Mouse (Mus musculus): ENCODE measurements around the gene Gm16867. TPM values are rescaled to one million over a fixed set of nuclear protein-coding genes. Genes with fewer than 3 reads are reported as not detected.
"Not testable (repeated sequence)": the region's sequence is repeated elsewhere in the genome, so short reads cannot be mapped to it uniquely, and the experiment has no call there.

The Gm16867 gene
- not detected in 2 replicates for polyA plus RNA-seq (2014; fragmentation: Nextera tagmentation; extraction: Ambion mirVana)

DNA sequence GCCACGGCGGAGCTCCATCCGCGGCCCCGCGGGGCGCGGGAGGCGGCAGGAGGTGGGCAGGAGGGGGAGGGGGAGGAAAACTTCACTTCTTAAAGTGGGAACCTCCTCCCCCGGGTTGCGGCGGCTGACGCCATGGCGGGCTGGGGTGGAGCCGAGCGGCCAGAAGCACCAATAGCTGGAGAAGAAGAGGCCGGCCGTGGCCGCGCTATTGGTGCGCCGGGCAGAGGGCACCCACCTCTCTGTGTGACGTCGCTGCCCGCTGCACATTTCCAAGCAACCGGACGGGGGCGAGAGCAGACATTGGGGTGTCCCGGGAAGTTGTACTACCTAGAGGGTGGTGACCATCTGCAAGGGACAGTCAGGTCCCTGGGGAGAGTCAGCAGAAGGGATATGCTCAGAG, at the start of gene Gm16867:
Gene Gm16867 (minus strand): TSS at position 189 of the 400 bp plus-strand sequence.
- not testable (repeated sequence) for H3K4me3 ChIP-seq (ENCODE audit: low read depth, low read length); H3K27ac ChIP-seq (replicated peaks; ENCODE audit: low read depth, low read length); H3K4me2 ChIP-seq (ENCODE audit: low read depth, low read length); DNase-seq (ENCODE audit: low spot score); H3K9ac ChIP-seq (ENCODE audit: low read depth, low read length); H3K9me3 ChIP-seq (ENCODE audit: control insufficient read depth, low read length); H3K36me3 ChIP-seq (ENCODE audit: control insufficient read depth, insufficient read depth, low read length); H3K27me3 ChIP-seq (replicated peaks; ENCODE audit: control insufficient read depth, insufficient read depth, low read length); H3K4me1 ChIP-seq (ENCODE audit: control insufficient read depth, insufficient read depth, low read length)
- peak; percentile 99 for ATAC-seq (ENCODE audit: low read depth)
- no CpG with 5 or more reads among the region's 29 CpGs for WGBS

DNA sequence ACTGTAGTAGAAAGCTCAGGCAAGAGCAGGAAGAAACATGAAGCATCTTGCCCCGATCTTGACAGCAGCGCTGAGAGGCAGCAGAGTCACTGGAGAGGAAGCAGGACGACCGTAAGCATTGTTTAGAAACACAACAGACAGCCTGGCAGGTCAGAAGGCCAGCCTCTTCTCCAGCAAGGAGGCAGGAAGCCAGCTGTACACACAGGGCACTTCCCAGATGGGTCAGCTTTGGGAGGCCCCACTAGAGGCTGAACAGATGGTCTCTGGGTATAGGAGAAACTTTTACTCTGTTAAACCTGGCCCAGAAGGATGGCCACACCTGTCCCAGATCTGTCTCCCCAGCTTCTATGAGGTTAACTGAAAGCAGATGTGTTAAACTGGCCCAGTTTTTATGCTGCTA, 44.1 kb upstream of the Gm16867 start:
- not testable (repeated sequence) for H3K27ac ChIP-seq (replicated peaks; ENCODE audit: low read depth, low read length); H3K4me3 ChIP-seq (ENCODE audit: low read depth, low read length); H3K36me3 ChIP-seq (ENCODE audit: control insufficient read depth, insufficient read depth, low read length); H3K4me2 ChIP-seq (ENCODE audit: low read depth, low read length); H3K9me3 ChIP-seq (ENCODE audit: control insufficient read depth, low read length); ATAC-seq (ENCODE audit: low read depth); DNase-seq (ENCODE audit: low spot score); H3K9ac ChIP-seq (ENCODE audit: low read depth, low read length); H3K4me1 ChIP-seq (ENCODE audit: control insufficient read depth, insufficient read depth, low read length); H3K27me3 ChIP-seq (replicated peaks; ENCODE audit: control insufficient read depth, insufficient read depth, low read length)
- no CpG with 5 or more reads among the region's 4 CpGs for WGBS

DNA sequence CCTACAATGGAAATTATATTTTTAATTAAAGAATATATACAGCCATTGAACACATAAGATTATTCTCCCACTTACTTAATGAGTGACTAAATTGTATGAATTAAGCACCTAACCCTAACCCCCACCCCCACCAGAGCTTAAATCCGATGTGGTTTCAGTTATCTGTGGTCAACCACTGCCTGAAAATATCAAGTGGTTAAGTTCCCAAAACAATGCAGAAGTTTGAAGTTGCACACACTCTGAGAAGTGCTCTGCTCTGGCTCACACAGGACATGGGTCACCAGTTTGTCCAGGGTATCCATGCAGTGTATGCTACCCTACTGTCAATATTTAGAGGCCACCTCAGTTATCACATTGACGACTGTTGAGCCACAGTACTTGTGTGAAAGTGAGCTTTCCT, 41.9 kb upstream of the Gm16867 start:
- not testable (repeated sequence) for ATAC-seq (ENCODE audit: low read depth); H3K4me3 ChIP-seq (ENCODE audit: low read depth, low read length)
- no CpG with 5 or more reads among the region's 2 CpGs for WGBS

DNA sequence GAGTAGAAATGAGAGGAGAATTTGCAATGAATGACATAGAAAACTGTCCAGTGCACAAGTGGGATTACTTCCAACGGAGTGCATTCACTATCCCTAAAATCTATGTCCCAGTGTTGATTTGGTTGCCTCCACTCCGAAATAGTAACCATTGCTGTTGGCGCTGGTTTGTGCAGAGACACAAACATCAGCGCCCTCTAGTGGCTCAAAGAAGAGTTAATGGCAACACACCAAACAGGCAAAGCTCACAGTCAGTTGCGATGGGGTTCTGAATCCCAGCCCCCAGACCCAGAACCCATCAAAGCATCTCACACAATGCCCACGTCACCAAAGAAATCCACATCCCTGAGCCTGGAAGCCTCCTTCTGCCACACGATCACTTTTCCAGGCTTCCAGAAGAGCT, 40.9 kb upstream of the Gm16867 start:
- DNase-seq (ENCODE audit: low spot score); H3K9me3 ChIP-seq (ENCODE audit: control insufficient read depth, low read length); ATAC-seq (ENCODE audit: low read depth); H3K9ac ChIP-seq (ENCODE audit: low read depth, low read length); H3K4me1 ChIP-seq (ENCODE audit: control insufficient read depth, insufficient read depth, low read length); H3K27me3 ChIP-seq (replicated peaks; ENCODE audit: control insufficient read depth, insufficient read depth, low read length); H3K4me2 ChIP-seq (ENCODE audit: low read depth, low read length); H3K4me3 ChIP-seq (ENCODE audit: low read depth, low read length); H3K27ac ChIP-seq (replicated peaks; ENCODE audit: low read depth, low read length); H3K36me3 ChIP-seq (ENCODE audit: control insufficient read depth, insufficient read depth, low read length): not testable (repeated sequence)
- no CpG with 5 or more reads among the region's 7 CpGs for WGBS

More for the DNA sequence above, 41.9 kb upstream of the Gm16867 start:
- H3K4me2 ChIP-seq (ENCODE audit: low read depth, low read length); DNase-seq (ENCODE audit: low spot score); H3K27me3 ChIP-seq (replicated peaks; ENCODE audit: control insufficient read depth, insufficient read depth, low read length); H3K27ac ChIP-seq (replicated peaks; ENCODE audit: low read depth, low read length); H3K9me3 ChIP-seq (ENCODE audit: control insufficient read depth, low read length); H3K9ac ChIP-seq (ENCODE audit: low read depth, low read length); H3K36me3 ChIP-seq (ENCODE audit: control insufficient read depth, insufficient read depth, low read length); H3K4me1 ChIP-seq (ENCODE audit: control insufficient read depth, insufficient read depth, low read length): not testable (repeated sequence)

DNA sequence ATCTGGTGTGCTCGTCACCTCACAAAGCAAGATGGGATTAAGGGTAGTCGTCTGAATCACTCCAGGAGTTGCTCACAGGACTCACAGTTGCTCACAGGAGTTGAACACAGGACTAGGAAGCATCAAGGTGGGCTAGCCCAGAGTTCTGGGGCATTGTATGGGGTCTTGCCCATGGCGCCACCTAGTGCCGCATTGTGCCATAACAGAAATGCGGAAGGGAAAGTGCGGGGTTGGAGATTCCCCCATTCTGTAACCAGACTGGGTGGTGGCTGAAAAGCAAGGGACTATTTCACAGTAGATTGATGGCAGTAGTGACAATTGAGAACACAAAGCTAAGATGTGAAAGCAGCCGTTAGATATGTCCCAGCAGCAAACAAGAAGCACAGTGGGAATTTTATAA, 39.5 kb upstream of the Gm16867 start:
- not testable (repeated sequence) for H3K27ac ChIP-seq (replicated peaks; ENCODE audit: low read depth, low read length); DNase-seq (ENCODE audit: low spot score); H3K27me3 ChIP-seq (replicated peaks; ENCODE audit: control insufficient read depth, insufficient read depth, low read length); H3K36me3 ChIP-seq (ENCODE audit: control insufficient read depth, insufficient read depth, low read length); H3K9me3 ChIP-seq (ENCODE audit: control insufficient read depth, low read length); H3K4me2 ChIP-seq (ENCODE audit: low read depth, low read length); H3K4me3 ChIP-seq (ENCODE audit: low read depth, low read length); ATAC-seq (ENCODE audit: low read depth); H3K4me1 ChIP-seq (ENCODE audit: control insufficient read depth, insufficient read depth, low read length); H3K9ac ChIP-seq (ENCODE audit: low read depth, low read length)
- no CpG with 5 or more reads among the region's 7 CpGs for WGBS

DNA sequence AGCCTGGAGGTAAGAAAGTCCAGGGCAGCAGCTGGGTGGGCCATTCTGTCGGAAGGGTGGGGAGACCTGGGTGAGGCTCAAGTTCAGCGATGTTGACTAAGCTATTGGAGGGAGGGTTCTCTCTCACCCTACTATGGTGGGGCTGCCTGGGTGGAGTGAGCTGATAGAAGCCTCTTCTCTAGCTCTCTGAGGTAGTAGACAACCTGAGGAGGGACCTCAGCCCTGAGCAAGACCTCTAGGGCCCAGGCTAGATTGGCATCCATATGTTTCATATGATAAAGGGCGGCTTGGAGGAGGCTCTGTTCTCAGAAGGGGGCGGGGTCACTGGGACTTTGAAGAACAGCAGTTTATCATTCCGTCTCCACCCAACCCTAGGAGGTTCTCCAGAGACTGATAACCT, 37.0 kb upstream of the Gm16867 start:
- not testable (repeated sequence) for H3K27me3 ChIP-seq (replicated peaks; ENCODE audit: control insufficient read depth, insufficient read depth, low read length); H3K4me3 ChIP-seq (ENCODE audit: low read depth, low read length); ATAC-seq (ENCODE audit: low read depth); DNase-seq (ENCODE audit: low spot score); H3K4me2 ChIP-seq (ENCODE audit: low read depth, low read length); H3K27ac ChIP-seq (replicated peaks; ENCODE audit: low read depth, low read length); H3K36me3 ChIP-seq (ENCODE audit: control insufficient read depth, insufficient read depth, low read length); H3K9ac ChIP-seq (ENCODE audit: low read depth, low read length); H3K4me1 ChIP-seq (ENCODE audit: control insufficient read depth, insufficient read depth, low read length); H3K9me3 ChIP-seq (ENCODE audit: control insufficient read depth, low read length)
- no CpG with 5 or more reads among the region's 5 CpGs for WGBS

DNA sequence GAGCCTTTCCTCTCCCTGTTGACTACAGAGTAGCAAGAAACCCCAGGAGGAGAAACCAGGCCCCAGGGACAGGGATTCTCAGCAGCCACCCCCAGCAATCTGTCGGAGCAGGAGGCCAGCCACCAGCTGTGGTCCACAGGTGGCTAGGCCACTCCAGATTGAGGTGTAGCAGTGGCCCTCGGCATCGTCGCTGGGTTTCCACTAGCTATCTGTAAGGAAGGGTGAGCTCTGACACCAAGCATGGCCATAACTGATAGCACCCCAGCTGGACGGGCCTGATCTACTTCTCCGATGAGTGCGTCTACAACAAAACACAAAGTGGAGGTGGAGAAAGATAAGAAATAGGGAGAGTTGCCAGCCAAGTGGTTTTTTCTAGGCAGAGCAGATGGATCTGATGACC, 33.4 kb upstream of the Gm16867 start:
- not testable (repeated sequence) for H3K9ac ChIP-seq (ENCODE audit: low read depth, low read length); H3K36me3 ChIP-seq (ENCODE audit: control insufficient read depth, insufficient read depth, low read length); DNase-seq (ENCODE audit: low spot score); H3K9me3 ChIP-seq (ENCODE audit: control insufficient read depth, low read length); H3K4me1 ChIP-seq (ENCODE audit: control insufficient read depth, insufficient read depth, low read length); H3K4me2 ChIP-seq (ENCODE audit: low read depth, low read length); H3K27me3 ChIP-seq (replicated peaks; ENCODE audit: control insufficient read depth, insufficient read depth, low read length); ATAC-seq (ENCODE audit: low read depth); H3K27ac ChIP-seq (replicated peaks; ENCODE audit: low read depth, low read length); H3K4me3 ChIP-seq (ENCODE audit: low read depth, low read length)
- WGBS: no CpG with 5 or more reads among the region's 7 CpGs

DNA sequence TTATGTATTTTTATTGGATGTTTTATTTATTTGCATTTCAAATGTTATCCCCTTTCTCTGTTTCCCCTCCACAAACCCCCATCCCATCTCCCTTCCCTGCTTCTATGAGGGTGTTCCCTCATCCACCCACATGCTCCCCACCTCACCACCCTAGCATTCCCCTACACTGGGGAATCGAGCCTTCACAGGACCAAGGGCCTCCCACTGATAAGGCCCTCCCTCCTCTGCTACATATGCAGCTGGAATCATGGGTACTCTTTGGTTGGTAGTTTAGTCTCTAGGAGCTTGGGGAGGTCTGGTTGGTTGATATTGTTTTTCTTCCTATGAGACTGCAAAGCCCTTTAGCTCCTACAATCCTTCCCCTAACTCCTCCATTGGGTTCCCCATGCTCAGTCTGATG, 23.0 kb upstream of the Gm16867 start:
- not testable (repeated sequence) for ATAC-seq (ENCODE audit: low read depth); DNase-seq (ENCODE audit: low spot score); H3K27me3 ChIP-seq (replicated peaks; ENCODE audit: control insufficient read depth, insufficient read depth, low read length); H3K4me3 ChIP-seq (ENCODE audit: low read depth, low read length); H3K4me1 ChIP-seq (ENCODE audit: control insufficient read depth, insufficient read depth, low read length); H3K36me3 ChIP-seq (ENCODE audit: control insufficient read depth, insufficient read depth, low read length); H3K4me2 ChIP-seq (ENCODE audit: low read depth, low read length); H3K9me3 ChIP-seq (ENCODE audit: control insufficient read depth, low read length); H3K9ac ChIP-seq (ENCODE audit: low read depth, low read length); H3K27ac ChIP-seq (replicated peaks; ENCODE audit: low read depth, low read length)
- no CpG with 5 or more reads among the region's 1 CpGs for WGBS

GRCm38 (mm10) chr14:69523001-69523400, 19.8 kb upstream of the Gm16867 start:
- H3K9ac ChIP-seq (ENCODE audit: low read depth, low read length); H3K4me1 ChIP-seq (ENCODE audit: control insufficient read depth, insufficient read depth, low read length); ATAC-seq (ENCODE audit: low read depth); H3K27me3 ChIP-seq (replicated peaks; ENCODE audit: control insufficient read depth, insufficient read depth, low read length); H3K9me3 ChIP-seq (ENCODE audit: control insufficient read depth, low read length); H3K4me2 ChIP-seq (ENCODE audit: low read depth, low read length); H3K36me3 ChIP-seq (ENCODE audit: control insufficient read depth, insufficient read depth, low read length); H3K27ac ChIP-seq (replicated peaks; ENCODE audit: low read depth, low read length); DNase-seq (ENCODE audit: low spot score); H3K4me3 ChIP-seq (ENCODE audit: low read depth, low read length): not testable (repeated sequence)
- WGBS: no CpG with 5 or more reads among the region's 1 CpGs

Measured in embryonic facial prominence, embryonic 14.5 days (tissue).